Mouse (Mus musculus): ENCODE results near the gene Brpf3.

GRCm38 (mm10) chr17:28834676-28835075, 33.8 kb downstream of the Brpf3 start:
- no peak for TF ChIP-seq CTCF (IDR thresholded peaks at IDR 0.05; ENCODE audit: low read depth, low read length)
- no peak for TF ChIP-seq POLR2A (IDR thresholded peaks at IDR 0.05; ENCODE audit: extremely low read depth, insufficient read depth, low read length)

Data from liver, adult 2 months (tissue).